Mouse (Mus musculus) urinary bladder, postnatal 25 days (tissue): ENCODE data around the gene Taf3.

Experiments used
- DNase-seq: peaks from one replicate; pipeline ENCODE4 v3.0.0; 2022; ENCODE audit warnings: low spot score

The Taf3 gene

GRCm38 (mm10) chr2:10010263-10010909 lies 38.0 kb downstream of the Taf3 start:
- no peak for DNase-seq

GRCm38 (mm10) chr2:10009671-10010254 lies 38.6 kb downstream of the Taf3 start:
- DNase-seq = no peak

- DNase-seq = no peak
These were observed 39.8 kb downstream of the Taf3 start for GRCm38 (mm10) chr2:10008593-10008992.

- no peak for DNase-seq
These were observed 43.3 kb downstream of the Taf3 start for GRCm38 (mm10) chr2:10004960-10005621.

- DNase-seq = no peak
These were observed 45.0 kb downstream of the Taf3 start for GRCm38 (mm10) chr2:10003358-10003757.

GRCm38 (mm10) chr2:10001591-10001990 lies 46.8 kb downstream of the Taf3 start:
- DNase-seq = no peak

- no peak for DNase-seq
These were observed 50.9 kb downstream of the Taf3 start for GRCm38 (mm10) chr2:9997535-9997934.

GRCm38 (mm10) chr2:9996111-9996510 lies 52.3 kb downstream of the Taf3 start:
- DNase-seq = no peak

GRCm38 (mm10) chr2:9990690-9991229 lies 57.6 kb downstream of the Taf3 start:
- DNase-seq = no peak

- DNase-seq = no peak
These were observed 58.5 kb downstream of the Taf3 start for GRCm38 (mm10) chr2:9989649-9990547.

GRCm38 (mm10) chr2:9988290-9988689 lies 60.1 kb downstream of the Taf3 start:
- no peak for DNase-seq

GRCm38 (mm10) chr2:9985979-9986447 lies 62.4 kb downstream of the Taf3 start:
- no peak for DNase-seq

GRCm38 (mm10) chr2:9982446-9982845 lies 66.0 kb downstream of the Taf3 start:
- no peak for DNase-seq

GRCm38 (mm10) chr2:9971927-9972326 lies 76.5 kb downstream of the Taf3 start:
- DNase-seq = no peak

- no peak for DNase-seq
These were observed 77.8 kb downstream of the Taf3 start for GRCm38 (mm10) chr2:9970579-9970978.

GRCm38 (mm10) chr2:9970178-9970577 lies 78.2 kb downstream of the Taf3 start:
- no peak for DNase-seq

- DNase-seq = no peak
These were observed 78.7 kb downstream of the Taf3 start for GRCm38 (mm10) chr2:9969734-9970133.

- DNase-seq = no peak
These were observed 81.8 kb downstream of the Taf3 start for GRCm38 (mm10) chr2:9966634-9967033.

GRCm38 (mm10) chr2:9965608-9966007 lies 82.8 kb downstream of the Taf3 start:
- DNase-seq = no peak

GRCm38 (mm10) chr2:9962871-9963270 lies 85.5 kb downstream of the Taf3 start:
- no peak for DNase-seq

- no peak for DNase-seq
These were observed 86.7 kb downstream of the Taf3 start for GRCm38 (mm10) chr2:9961708-9962107.

GRCm38 (mm10) chr2:9958011-9958410 lies 90.4 kb downstream of the Taf3 start:
- DNase-seq = no peak
